Mouse (Mus musculus): Measurements from ENCODE around the gene Rab31.

Gene Rab31

DNA sequence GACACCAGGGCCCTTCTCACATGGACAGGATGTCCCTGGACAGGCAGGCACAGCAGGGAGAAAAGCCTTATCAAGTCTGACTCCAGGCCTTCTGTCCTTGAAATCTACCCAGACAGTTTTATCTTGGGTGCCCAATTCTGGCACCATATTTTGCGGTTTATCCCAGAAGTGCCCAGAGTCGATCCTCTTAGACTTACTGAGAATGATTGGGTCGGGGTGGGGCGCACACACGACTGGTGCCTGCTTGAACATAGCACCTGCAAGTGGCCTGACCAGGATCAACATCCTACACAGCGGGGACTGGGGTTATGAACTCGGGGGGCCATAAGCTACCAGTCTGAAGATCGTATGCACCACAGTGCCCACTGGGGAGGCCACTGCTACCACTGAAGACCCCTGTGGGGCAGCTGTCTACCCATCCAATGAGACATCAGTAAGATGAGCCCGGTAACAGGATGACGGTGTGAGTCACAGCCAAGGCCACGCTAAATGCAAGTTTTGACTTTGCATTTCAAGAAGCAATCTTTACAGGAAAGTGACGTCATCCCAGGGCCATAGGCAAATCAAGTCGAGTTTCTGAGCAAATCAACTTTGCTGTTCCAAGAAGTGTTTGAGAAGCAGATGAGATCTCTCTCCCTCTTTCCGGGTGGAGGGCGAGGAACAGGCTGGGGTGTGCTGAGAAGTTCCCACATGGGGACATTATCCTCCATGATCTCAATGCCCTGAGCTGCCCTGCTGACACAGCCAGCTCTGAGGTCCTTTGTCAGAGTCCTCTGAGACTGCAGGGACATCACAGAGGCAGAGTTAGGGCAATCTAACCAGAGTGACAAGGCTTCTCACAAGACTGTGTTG, 32.5 kb downstream of the Rab31 start:
- DNase-seq (ENCODE audit: low spot score), result no peak

DNA sequence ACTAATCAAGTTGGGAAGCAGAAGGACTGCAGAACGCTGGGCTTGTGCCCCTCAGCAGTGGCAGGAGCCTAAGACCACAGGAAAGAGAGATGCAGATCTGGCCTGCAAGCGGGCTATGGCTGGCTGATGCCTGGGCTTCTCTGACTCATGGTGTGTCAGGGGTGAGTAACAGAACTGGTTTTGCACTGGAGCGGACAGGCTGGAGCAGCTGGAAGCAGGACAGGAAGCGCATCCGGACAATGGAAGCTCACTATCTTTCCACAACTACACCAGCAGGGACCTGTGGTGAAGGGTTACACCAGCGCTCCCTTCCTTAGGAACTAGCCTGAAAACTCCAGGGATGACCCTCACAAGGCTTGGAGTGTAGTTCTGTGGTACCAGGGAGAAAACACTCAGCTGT, 34.9 kb downstream of the Rab31 start:
- DNase-seq (ENCODE audit: low spot score), result peak; percentile 76

DNA sequence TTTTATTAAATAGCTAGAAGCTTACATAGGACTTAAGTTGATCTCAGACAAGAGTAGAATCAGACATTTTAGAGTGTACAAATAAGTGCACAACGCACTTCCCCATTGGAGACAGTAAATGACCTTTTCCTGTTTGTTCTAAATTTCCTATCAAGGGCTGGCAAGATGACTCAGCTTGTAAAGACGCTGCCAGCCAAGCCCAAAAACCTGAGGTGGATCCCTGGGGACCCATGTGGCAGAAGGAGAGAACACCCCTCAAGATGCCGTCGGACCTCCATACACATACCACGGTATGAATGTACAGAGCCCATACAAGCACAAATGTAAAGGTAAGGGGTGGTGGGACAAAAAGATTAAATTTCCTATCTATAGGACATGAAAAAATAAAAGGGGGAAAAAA, 35.4 kb downstream of the Rab31 start:
- DNase-seq (ENCODE audit: low spot score), result peak; percentile 17

DNA sequence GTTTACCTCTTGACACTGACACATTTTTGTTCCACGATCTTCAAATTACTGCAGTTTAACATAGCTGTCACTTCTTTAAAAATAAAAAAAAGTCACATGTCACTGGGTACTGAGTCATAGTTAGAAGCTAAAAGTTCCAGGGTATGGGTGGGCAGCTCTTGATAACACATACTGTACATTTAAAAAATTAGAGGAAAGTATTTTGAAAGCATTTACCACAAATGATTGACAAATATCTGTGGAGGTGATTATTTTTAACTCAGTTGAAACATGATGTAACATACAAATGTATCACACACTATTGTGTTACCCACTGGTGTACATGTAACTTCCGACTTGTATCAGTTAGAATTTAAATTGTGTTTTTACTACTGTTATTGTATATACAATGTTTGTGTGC, 37.5 kb downstream of the Rab31 start:
- no peak for DNase-seq (ENCODE audit: low spot score)

DNA sequence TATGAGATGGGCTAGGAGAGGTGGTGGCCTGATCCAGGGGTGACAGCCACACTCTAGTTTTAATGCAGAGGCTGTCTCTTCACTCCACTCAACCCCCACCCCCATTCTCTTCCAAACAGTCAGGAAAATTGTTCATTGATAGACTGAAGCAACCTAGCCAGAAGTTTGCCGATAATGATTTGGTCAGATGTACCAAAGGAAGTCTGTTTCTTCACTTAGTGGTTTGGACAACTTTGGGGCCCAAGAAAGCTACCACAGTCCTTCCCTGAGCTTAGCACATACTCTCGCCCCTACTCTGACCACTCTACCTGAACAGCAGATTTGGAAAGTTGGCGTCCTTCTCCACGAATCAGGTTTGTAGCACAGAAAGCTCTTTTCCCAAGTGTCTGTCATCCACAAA, 39.9 kb downstream of the Rab31 start:
- DNase-seq (ENCODE audit: low spot score), result no peak

DNA sequence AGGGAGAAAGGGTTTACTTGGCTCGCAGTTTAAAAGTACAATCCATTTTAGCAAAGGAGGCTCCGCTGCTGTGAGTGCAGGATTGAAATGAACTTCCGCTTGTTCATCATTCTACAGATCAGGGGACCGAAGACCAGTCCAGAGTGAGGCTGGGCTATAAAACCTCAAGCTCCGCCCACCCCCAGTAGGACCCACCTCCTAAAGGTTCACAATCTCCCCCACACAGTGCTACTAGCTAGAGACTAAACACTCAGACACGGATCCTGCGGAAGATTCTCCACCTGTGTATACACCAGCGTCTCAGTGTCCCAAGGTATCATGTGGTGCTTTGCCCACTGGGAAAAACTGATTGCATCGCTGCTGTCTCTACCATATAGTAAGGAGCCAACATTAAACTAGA, 40.8 kb downstream of the Rab31 start:
- no peak for DNase-seq (ENCODE audit: low spot score)

DNA sequence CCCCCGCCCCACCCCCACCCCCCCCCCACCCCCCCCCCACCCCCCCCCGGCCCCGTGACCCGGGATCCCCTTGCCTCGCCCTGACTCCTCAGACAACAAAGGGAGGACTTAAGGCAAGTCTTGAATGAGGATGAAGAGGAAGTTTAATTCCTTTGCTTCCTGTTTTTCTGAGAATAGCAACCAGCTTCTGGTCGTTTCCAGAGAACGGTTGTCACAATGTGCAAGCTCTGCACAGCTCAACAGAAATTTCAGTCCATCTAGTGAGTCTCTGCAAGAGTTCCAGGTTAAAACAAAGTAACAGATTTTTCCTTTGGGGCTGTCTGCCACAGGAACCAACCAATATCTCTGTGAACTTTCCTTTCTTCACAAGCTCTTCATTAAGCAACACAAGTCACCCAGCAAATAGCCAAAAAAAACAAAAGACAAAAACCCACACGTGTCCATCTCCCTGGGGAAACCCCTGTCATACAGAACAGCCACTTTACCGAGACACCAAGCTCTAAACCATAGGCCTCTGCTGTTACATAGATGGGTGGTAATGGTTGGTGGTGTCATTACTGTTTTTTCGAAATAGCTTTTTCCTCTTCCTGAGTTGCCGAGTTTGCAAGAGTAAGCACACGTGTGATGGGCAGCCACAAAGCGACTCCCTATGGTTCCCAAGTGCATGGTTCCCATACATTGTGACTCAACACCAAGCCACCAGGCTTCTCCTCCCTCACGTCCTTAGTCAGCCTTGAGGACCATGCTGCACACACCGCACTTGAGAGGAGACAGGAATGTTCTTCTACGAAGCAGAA, 42.4 kb downstream of the Rab31 start:
- no peak for DNase-seq (ENCODE audit: low spot score)

DNA sequence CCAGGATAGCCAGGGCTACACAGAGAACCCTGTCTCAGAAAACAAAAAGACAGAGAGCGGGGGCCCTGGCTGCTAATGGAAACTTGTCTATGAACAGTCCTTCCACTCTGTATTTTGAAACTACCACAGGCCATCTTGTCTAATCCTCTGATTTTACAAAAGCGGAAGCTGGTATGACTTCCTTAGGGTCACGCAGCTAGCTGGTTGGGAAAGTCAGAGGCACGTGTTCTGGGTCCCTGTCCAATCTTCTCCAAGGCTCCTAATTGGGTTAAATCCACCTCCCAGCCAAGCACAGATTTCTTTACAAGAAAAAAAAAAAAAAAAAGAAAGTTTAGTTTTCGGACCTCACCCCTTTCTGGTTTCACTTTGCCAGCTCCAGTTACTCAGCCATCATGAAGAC, 45.8 kb downstream of the Rab31 start:
- no peak for DNase-seq (ENCODE audit: low spot score)

DNA sequence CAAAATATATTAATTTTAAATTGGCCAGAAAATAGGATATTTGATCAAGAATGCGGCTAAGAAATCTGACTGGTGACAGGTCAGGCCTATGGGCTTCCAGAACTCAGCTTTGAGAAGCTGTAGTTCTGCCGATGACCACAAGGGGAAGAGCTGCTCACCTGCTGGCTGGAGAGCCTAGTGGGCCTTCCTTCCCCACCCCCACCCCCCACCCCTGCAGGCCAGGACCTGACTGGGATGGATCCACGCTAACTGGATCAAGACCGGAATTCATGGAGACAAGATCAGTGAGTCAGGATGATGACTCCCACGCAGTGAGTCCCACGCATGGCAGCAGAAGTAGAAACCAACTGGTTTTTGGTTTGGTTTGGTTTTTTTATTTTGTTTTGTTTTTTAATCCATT, 46.3 kb downstream of the Rab31 start:
- DNase-seq (ENCODE audit: low spot score), result no peak

DNA sequence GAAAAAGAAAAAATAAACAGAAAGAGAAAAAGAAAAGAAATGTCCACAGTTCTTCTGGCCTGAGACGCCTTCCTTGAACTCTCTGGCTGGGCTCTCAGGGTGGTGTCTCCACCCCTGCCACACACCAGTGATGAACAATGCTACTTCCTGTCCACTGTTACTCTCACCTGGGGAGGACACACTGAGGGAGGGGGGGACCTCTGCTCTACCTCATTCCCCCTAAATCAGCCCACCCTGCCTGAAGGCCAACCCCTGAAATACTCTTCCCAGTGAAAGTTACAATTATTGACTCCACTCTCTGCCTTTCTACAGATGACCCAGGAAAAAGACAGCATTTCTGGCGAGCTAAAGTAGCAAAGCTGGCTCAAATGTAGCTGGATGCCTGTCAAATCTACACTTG, 46.7 kb downstream of the Rab31 start:
- DNase-seq (ENCODE audit: low spot score), result no peak

DNA sequence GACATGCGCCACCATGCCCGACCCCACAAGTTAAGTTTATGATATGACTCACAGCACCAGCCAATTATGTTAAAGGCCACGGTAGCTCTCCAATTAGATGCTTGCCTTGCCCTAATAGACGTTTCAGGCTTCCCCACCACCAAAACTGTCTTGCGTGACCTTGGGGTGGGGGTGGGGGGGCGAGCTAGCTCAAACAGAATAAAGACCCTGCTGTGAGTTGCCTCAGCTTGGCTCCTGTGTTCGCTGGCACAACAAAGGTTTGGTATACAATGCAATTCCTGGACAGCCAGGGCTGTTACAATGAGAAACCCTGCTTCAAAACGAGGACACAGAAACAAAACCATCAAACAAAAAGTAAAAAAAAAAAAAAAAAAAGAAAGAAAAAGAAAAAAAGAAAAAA, 47.2 kb downstream of the Rab31 start:
- DNase-seq (ENCODE audit: low spot score), result no peak

DNA sequence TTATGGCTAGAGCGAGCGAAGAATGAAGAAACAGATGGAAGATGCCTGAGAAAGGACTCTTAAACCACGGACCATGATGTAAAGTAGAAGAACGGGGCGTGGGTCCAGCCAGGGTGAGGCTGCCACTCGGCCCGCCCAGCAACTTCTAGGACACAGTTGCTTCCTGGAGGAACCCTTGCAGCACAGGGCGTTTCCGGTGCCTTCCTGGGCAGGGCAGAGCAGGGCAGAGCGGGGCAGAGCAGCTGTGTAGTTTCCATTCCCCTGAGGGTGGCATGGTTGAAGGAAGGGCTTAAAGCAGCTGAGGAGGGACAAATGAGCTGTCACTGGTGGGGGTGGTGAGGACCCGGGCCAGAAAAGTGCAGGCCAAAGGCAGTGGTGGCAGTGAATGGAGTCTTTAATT, 48.3 kb downstream of the Rab31 start:
- peak; percentile 66 for DNase-seq (ENCODE audit: low spot score)

DNA sequence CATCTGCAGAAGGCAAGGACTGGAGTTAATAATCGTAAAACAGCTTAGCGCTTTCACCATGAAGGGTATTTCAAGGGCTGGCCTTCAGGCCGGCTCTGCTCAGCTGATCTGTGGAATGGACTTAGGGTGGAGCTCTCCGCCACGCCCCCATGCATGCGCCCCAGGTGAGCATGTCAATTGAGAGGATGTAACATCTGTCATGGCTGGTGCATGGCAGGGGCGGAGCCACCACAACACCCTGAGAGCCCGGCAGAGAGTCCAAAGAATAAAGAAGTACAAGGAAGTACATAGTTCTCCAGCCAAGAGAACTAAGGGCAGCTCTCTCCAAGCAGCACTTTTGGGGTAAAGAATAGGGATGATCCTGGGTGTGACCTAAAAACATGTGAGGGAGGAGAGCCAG, 48.9 kb downstream of the Rab31 start:
- no peak for DNase-seq (ENCODE audit: low spot score)

DNA sequence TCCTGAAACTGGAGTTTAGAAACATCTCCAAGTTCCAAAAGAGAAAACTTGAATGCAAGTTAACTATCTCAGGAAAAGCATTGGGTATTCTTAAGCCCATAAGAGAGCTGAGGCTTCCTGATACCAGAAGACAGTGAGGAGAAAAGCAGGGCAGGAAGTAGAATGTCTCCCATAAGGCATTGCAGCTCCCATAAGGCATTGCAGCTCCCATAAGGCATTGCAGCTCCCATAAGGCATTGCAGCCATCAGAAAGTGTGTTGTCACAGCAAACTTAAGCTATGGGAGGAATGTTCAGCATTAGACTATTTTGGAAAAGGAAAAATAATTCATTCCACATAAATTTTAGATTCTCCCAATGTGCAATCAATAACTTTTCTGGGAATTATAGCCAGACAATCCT, 51.2 kb downstream of the Rab31 start:
- DNase-seq (ENCODE audit: low spot score), result no peak

DNA sequence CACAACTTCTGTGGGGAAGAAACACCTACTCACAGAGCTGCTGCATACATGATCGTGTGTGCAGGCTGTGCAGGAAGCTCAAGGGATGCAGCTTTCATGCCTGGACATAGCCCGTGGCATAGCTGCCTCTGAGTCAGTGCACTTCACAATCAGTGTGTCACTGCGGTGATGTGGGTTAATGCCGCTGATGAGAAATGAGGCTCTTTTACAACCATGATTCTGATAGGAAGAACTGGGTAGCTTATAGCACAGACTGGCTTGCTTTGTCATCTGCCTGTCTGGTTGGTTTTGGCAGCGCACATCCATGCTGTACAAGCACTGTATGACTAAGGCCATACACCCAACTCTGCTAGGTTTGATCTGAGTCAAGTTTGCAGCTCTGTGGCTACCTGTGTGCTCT, 52.7 kb downstream of the Rab31 start:
- DNase-seq (ENCODE audit: low spot score), result peak; percentile 28

DNA sequence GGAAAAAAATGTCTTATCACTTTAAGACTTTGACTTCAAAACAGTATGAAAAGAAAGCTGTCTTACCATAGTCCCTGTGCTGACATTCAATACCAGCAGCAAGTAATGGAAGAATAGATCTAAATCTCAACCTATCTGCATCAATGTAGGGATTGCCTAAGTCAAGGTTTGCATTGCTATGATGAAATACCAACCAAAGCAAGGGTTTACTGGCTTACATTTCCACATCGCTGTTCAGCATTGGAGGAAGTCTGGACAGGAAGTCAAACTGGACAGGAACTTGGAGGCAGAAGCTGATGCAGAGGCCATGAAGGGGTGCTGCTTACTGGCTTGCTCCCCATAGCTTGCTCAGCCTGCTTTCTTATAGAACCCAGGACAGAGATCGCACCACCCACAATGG, 54.0 kb downstream of the Rab31 start:
- DNase-seq (ENCODE audit: low spot score), result no peak

DNA sequence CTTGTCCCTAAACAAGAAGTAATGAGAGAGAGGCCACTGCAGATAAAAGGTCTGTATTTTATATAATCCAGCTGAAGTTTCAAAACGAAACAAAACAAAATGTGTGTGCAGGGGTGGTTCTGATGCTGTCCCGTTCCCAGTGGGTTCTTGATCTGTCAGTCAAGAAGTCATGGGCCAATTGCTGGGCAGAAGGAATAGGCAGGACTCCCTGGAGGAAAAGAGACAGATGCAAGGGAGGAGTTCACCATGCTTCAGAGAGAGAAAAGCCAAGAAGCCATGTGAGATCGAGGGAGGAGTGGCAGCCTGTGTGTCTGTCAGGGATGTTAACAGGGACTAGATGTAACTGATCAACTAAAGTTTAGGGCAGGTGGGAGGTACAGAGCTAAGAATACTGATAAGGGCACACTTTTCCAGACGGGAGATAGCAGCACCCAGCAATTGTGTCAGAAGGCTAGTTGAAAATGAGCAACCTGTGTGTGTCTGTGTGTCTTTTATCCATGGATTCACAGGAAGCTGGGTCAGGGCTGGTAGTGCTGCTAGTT, 54.8 kb downstream of the Rab31 start:
- no peak for DNase-seq (ENCODE audit: low spot score)

DNA sequence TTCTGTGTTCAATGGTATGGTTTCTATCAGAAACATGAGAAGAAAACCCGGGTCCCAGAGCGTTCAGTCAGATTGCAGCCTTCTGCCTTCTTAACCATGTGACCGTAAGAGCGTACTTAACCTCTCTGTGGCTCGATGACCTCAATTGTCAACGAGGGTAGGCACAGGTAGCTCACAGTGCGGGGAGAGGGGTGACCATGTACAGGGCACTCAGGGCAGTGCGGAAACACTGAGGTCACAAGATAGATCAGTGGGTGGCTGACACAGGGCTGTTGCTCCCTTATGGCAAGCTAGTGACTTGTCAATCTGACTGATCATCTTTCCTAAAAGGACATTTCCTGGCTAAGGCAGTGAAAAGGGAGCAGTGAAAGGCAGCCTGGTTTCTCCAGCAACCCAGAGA, 58.5 kb downstream of the Rab31 start:
- DNase-seq (ENCODE audit: low spot score), result no peak

DNA sequence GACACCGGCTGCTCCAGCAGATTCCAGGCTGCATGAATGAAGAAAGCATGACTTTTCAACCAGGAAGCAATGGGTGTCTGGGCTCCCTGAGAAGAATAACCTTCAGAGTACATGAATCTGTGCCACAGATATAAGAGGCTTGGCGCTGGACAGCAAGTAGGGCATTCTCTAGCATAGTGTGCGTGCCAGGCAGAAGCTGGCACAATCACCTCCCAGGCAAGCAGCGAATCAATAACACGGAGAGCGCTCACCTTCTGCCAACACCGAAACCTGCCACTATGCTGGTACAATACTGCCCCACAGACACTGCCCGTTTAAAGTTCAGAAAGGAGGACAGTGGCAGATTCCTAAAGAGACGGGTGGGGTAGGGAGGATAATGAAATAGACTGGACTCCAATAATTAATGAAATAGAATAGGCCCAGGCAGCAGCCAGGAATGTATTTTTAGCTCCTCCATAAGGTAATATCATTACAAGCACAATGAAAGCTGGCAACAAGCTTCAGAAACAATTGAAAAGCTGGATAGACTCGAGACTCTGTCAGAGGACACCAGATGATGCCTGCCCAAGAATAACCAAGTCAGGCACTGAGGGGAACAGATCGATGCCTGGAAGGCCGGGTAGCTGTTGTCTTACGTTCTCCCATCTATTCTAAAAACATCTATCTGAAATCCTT, 59.6 kb downstream of the Rab31 start:
- DNase-seq (ENCODE audit: low spot score), result no peak

DNA sequence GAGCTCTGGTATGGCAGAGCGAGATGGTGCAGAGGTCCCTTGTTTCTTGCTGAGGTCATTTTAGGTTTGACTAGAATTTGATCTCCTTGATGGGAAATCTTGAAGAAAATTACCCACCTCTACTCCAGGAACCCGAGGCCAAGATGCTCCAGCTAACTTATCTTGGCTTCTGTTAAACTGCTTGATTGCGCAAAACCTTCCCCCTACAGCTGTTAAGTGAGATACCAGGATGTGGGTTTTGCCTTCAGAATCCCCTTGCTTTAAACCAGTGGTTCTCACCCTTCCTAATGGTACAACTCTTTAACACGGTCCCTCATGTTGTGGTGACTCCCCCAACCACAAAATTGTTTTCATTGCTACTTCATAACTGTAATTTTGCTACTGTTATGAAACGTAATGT, 60.8 kb downstream of the Rab31 start:
- DNase-seq (ENCODE audit: low spot score), result no peak

DNA sequence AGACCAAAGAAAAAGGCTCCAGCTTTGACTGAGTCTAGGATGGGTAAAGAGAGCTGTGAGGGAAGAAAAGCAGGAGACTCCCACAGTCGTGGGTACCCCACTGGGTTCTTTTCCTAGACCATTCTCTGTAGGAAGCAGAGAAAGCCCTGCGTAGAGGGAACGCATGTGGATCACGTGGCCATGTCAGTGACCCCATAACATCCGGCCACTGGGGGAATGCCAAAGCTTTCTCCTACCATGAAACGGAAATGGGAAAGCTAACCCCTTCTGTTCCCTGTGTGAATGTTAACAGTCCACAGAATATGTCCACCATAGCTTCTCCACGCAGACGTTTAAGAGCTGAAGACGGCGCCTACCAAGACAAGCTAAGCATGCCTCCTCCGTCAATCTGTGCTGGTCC, 62.0 kb downstream of the Rab31 start:
- no peak for DNase-seq (ENCODE audit: low spot score)

DNA sequence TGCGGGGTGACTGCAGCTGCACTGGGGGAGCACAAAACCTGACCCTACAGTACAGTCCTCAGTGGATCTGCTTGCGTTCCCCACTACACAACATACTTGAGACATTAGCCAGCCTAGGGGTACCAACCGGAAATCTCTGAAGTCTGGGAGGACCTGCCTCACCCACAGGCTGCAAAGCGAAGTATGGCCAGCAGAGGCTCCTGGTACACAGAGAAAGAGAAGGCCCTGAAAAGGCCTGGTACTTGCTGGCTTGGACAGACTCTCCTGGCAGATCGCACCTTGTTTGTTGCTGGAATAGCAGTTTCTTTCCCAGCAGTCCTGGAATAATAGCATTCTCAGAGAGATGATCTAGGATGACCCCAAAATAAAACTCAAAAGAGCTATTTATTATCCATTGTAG, 66.3 kb downstream of the Rab31 start:
- peak; percentile 72 for DNase-seq (ENCODE audit: low spot score)

Measured in urinary bladder, postnatal 14 days (tissue).